Comparison of ENCODE assay signal across 9 mouse cellular contexts in the genomic region with DNA sequence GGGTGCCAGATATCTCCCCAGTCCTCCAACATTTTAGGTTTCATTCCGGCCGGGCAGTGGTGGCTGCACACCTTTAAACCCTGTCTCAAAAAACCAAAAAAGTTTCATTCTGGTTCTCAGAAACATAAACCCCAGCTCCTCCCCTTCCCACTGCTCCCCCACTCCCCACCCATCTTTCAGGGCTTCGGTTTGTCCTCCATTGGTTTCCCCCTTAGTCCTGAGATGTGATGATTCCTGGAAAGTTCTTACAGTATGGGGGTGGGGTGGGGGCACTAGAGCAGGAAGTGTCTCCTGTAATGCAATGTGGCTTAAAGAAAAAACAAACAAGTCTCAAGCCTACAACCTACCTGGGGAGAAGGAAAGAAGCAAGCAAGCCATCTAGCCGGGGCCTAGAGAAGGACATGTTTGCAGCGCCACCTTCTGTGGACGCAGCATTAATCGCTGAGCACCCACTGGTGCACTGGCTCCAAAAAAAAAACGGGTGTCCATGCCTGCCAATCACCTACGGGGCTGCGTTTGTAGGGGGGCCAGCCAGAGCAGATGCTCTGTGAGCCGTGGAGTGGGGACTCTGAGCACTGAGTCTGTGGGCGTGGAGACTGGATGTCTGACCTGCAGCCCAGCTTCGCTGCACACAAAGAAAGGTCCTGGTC. TPM values are rescaled to one million over a fixed set of nuclear protein-coding genes. Genes with fewer than 3 reads are reported as not detected.
DNase-seq lines count a peak whose midpoint lies in the region; ATAC-seq and TF ChIP-seq lines count a peak whose summit lies in the region.
"Had no signal": no experiment of that assay in that cellular context is flagged by ENCODE, and none has a peak within 500 bp of the region (broad histone marks: within the 10 kb centered on the region; RNA-seq: fewer than 3 reads in every experiment).

No protein-coding gene starts in this region.

- no peaks in the 10 kb centered on the region for H3K9me3 ChIP-seq in limb, embryonic 11.5 days (ENCODE audit: control insufficient read depth, low read length)
- H3K9me3 ChIP-seq in midbrain, embryonic 12.5 days: no peaks in the 10 kb centered on the region

- TF ChIP-seq CTCF in testis, adult 2 months (IDR thresholded peaks at IDR 0.05; ENCODE audit: control insufficient read depth, insufficient read depth, insufficient replicate concordance, low read depth, low read length): peak; percentile 35; the same call in 1 of the 2 replicates

- H3K36me3 ChIP-seq in testis, adult 2 months (ENCODE audit: control insufficient read depth, insufficient read depth, low read length): no peaks in the 10 kb centered on the region; the same call in 1 of the 2 replicates
- H3K36me3 ChIP-seq in limb, embryonic 11.5 days (ENCODE audit: control insufficient read depth, insufficient read depth, low read length): peaks cover 5% of the 10 kb centered on the region; the same call in 1 of the 2 replicates
- peaks cover 30% of the 10 kb centered on the region for H3K36me3 ChIP-seq in midbrain, embryonic 12.5 days

- H3K4me3 ChIP-seq in testis, adult 2 months (ENCODE audit: control insufficient read depth, low read depth, low read length): no peak overlapping the region
- H3K4me3 ChIP-seq in limb, embryonic 11.5 days (ENCODE audit: low read depth, low read length): no peak overlapping the region
- 0 out of 2 replicates have a peak overlapping the region, but pooled peaks have one; percentile 17 for H3K4me3 ChIP-seq in midbrain, embryonic 12.5 days
- H3K4me3 ChIP-seq: erythroblast, embryonic 14.5 days had no signal

- no peaks in the 10 kb centered on the region for H3K27me3 ChIP-seq in testis, adult 2 months (ENCODE audit: control insufficient read depth, insufficient read depth, low read length)
- H3K27me3 ChIP-seq in limb, embryonic 11.5 days (ENCODE audit: control insufficient read depth, insufficient read depth, low read length): no peaks in the 10 kb centered on the region
- no peaks in the 10 kb centered on the region for H3K27me3 ChIP-seq in midbrain, embryonic 12.5 days

- ATAC-seq in limb, embryonic 11.5 days (ENCODE audit: insufficient number of reproducible peaks, low FRiP score, low TSS enrichment, low read depth): no peak
- ATAC-seq in midbrain, embryonic 12.5 days (ENCODE audit: low FRiP score, low read depth): peak; percentile 12; the same call in 1 of the 2 replicates

- DNase-seq in testis, postnatal 14 days (ENCODE audit: low spot score): no peak
- peak; percentile 77 to 82 for DNase-seq in cerebellum, postnatal 25 days
- DNase-seq in heart, postnatal 14 days: peak; percentile 40 to 44
- DNase-seq in limb, embryonic 11.5 days (ENCODE audit: low spot score): peak; percentile 49
- no peak for DNase-seq in yolk sac, embryonic 10.5 days (ENCODE audit: low spot score)
- DNase-seq in adrenal gland, postnatal 25 days: no peak

- no peak overlapping the region for H3K4me2 ChIP-seq in limb, embryonic 11.5 days (ENCODE audit: low read depth, severe bottlenecking)
- H3K4me2 ChIP-seq in midbrain, embryonic 12.5 days (replicated peaks): peak overlapping the region; percentile 36

- WGBS in limb, embryonic 11.5 days: 31% methylated on average over 13 of the region's 13 CpGs
- WGBS in midbrain, embryonic 12.5 days: 24% methylated on average over 13 of the region's 13 CpGs

- no peak overlapping the region for H3K9ac ChIP-seq in limb, embryonic 11.5 days (ENCODE audit: low read length)
- H3K9ac ChIP-seq in midbrain, embryonic 12.5 days (replicated peaks): 0 out of 2 replicates have a peak overlapping the region, but pooled peaks have one; percentile 37

- intact Hi-C loops in heart, postnatal 14 days (cut with DNase I): loop anchor here (1.0 kb wide), 1 partner anchor 85 kb away; no protein-coding TSS in a partner anchor

- H3K4me1 ChIP-seq in testis, adult 2 months (ENCODE audit: control insufficient read depth, insufficient read depth, low read length): peaks cover 5% of the 10 kb centered on the region
- 0 out of 2 replicates have a peak, but pooled peaks cover 2% of the 10 kb centered on the region for H3K4me1 ChIP-seq in limb, embryonic 11.5 days (ENCODE audit: control insufficient read depth, insufficient read depth, low read length)
- H3K4me1 ChIP-seq in midbrain, embryonic 12.5 days: peaks cover 10% of the 10 kb centered on the region

- H3K27ac ChIP-seq in testis, adult 2 months (ENCODE audit: control insufficient read depth, insufficient read depth, low read depth, low read length): no peak overlapping the region
- no peak overlapping the region for H3K27ac ChIP-seq in limb, embryonic 11.5 days (replicated peaks; ENCODE audit: low read depth, low read length)
- H3K27ac ChIP-seq in midbrain, embryonic 12.5 days (replicated peaks): no peak overlapping the region

- no peak for TF ChIP-seq POLR2A in testis, adult 2 months (IDR thresholded peaks at IDR 0.05; ENCODE audit: control insufficient read depth, low read depth, low read length)

RNA-seq across cellular contexts. Expression of gene Ly6g5c, which starts 2.2 kb away (rescaled TPM):
- polyA plus RNA-seq in testis, adult 2 months (2012; rRNA removed): 0.54 TPM in 1 of 2 replicates, not detected in the other
- total RNA-seq in heart, postnatal 14 days (2021): not detected
- not detected in 2 replicates for polyA plus RNA-seq in limb, embryonic 11.5 days (2014; fragmentation: Nextera tagmentation; extraction: Ambion mirVana)
- not detected in 2 replicates for polyA plus RNA-seq in midbrain, embryonic 12.5 days (2016; fragmentation: Nextera tagmentation; extraction: Ambion mirVana)
- not detected in 2 replicates for total RNA-seq in adrenal gland, postnatal 25 days (2021)
- polyA plus RNA-seq: erythroblast, embryonic 14.5 days had no signal

RNA-seq across cellular contexts. Expression of gene Ly6g5b, which starts 9.4 kb away (rescaled TPM):
- 2.9 and 3.1 TPM in 2 replicates for polyA plus RNA-seq in testis, adult 2 months (2012; rRNA removed)
- under 1 TPM in 1 of 2 experiments, not detected in 1; 0.41 TPM for total RNA-seq in heart, postnatal 14 days (2021)
- polyA plus RNA-seq in limb, embryonic 11.5 days (2014; fragmentation: Nextera tagmentation; extraction: Ambion mirVana): 0.44 and 0.75 TPM in 2 replicates
- 1.0 and 1.5 TPM in 2 replicates for polyA plus RNA-seq in midbrain, embryonic 12.5 days (2016; fragmentation: Nextera tagmentation; extraction: Ambion mirVana)
- total RNA-seq in adrenal gland, postnatal 25 days (2021): 0.30 and 0.81 TPM in 2 replicates

RNA-seq across cellular contexts. Expression of gene Gpank1, which starts 15.4 kb away (rescaled TPM):
- 70.0 and 73.6 TPM in 2 replicates for polyA plus RNA-seq in testis, adult 2 months (2012; rRNA removed)
- 1 to 10 TPM; 7.0 to 7.7 TPM for total RNA-seq in heart, postnatal 14 days (2021)
- 24.0 and 29.1 TPM in 2 replicates for polyA plus RNA-seq in limb, embryonic 11.5 days (2014; fragmentation: Nextera tagmentation; extraction: Ambion mirVana)
- 22.2 and 26.4 TPM in 2 replicates for polyA plus RNA-seq in midbrain, embryonic 12.5 days (2016; fragmentation: Nextera tagmentation; extraction: Ambion mirVana)
- 19.0 and 19.4 TPM in 2 replicates for total RNA-seq in adrenal gland, postnatal 25 days (2021)

RNA-seq across cellular contexts. Expression of gene Csnk2b, which starts 16.0 kb away (rescaled TPM):
- polyA plus RNA-seq in testis, adult 2 months (2012; rRNA removed): 3,095 and 3,228 TPM in 2 replicates
- 100 to 1,000 TPM; 172 to 176 TPM for total RNA-seq in heart, postnatal 14 days (2021)
- 277 and 290 TPM in 2 replicates for polyA plus RNA-seq in limb, embryonic 11.5 days (2014; fragmentation: Nextera tagmentation; extraction: Ambion mirVana)
- polyA plus RNA-seq in midbrain, embryonic 12.5 days (2016; fragmentation: Nextera tagmentation; extraction: Ambion mirVana): 279 TPM in 2 replicates
- 201 and 272 TPM in 2 replicates for total RNA-seq in adrenal gland, postnatal 25 days (2021)

RNA-seq across cellular contexts. Expression of gene Abhd16a, which starts 16.8 kb away (rescaled TPM):
- 121 and 141 TPM in 2 replicates for polyA plus RNA-seq in testis, adult 2 months (2012; rRNA removed)
- 10 to 100 TPM; 53.7 to 56.7 TPM for total RNA-seq in heart, postnatal 14 days (2021)
- 43.1 and 46.9 TPM in 2 replicates for polyA plus RNA-seq in limb, embryonic 11.5 days (2014; fragmentation: Nextera tagmentation; extraction: Ambion mirVana)
- polyA plus RNA-seq in midbrain, embryonic 12.5 days (2016; fragmentation: Nextera tagmentation; extraction: Ambion mirVana): 69.0 and 72.3 TPM in 2 replicates
- total RNA-seq in adrenal gland, postnatal 25 days (2021): 67.1 and 84.9 TPM in 2 replicates

Comparison
In these comparisons a context has a peak if more than half of its experiments do, and no peak if none do; other contexts are left out.
1. DNase-seq: peak in cerebellum, postnatal 25 days (2 of 2), heart, postnatal 14 days (2 of 2) and limb, embryonic 11.5 days (single experiment); none in testis, postnatal 14 days (single experiment), yolk sac, embryonic 10.5 days (single experiment) and adrenal gland, postnatal 25 days (single experiment).